Mouse (Mus musculus): Measurements from ENCODE around the gene Luc7l.

DNA sequence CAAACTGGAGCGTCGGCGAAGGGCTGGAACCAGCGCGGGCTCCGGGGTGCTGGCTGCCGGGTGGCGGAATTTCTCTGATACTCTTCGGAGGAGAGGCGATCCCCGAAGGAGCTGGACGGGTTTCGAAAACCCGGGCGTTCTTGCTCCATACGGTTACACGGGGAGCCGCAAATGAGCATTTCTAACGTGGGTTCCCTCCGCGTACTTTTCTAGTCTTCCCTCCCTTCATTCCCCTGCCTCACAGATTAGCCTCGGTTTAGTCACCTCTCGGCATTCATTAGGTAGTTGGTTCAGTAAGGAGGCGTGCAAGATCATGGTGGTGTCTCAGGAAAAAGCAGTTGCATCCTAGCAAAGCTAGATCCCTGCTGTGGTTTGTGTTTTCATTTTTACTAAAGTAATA, 703 bp downstream of the Luc7l start:
- no peak for TF ChIP-seq CTCF (IDR thresholded peaks at IDR 0.05; ENCODE audit: control insufficient read depth, insufficient read depth, low read length)
- TF ChIP-seq POLR2A (IDR thresholded peaks at IDR 0.05; ENCODE audit: borderline replicate concordance, control insufficient read depth, low read depth, low read length): no peak

Data from bone marrow, adult 2 months (tissue).